Mouse (Mus musculus) liver (tissue): ENCODE results near the gene Abhd15.
A peak's percentile ranks its signal among the peaks of the same experiment; 100 is the strongest.

ENCODE experiments used
- DNase-seq: peaks from one replicate; pipeline ENCODE4 v3.0.0-alpha.2; 2020; ENCODE audit warnings: mixed read lengths

Gene Abhd15

DNA sequence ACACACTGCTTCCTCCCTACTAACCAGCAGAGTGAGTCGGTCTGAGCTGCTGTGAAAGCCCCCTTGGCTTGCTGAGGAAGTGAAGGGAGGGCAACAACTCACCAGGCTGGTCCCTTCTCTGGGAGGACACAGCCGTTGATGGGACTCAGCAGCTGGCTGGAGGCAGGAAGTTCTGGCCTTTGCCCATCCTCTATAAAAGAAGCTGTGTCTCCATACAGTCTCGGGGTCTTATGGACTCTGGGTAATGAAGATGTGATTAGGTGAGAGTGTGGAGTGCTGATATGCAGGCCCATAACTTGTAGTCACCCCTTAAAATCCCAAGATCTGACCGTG is 20.6 kb upstream of the Abhd15 start:
- DNase-seq, result no peak

DNA sequence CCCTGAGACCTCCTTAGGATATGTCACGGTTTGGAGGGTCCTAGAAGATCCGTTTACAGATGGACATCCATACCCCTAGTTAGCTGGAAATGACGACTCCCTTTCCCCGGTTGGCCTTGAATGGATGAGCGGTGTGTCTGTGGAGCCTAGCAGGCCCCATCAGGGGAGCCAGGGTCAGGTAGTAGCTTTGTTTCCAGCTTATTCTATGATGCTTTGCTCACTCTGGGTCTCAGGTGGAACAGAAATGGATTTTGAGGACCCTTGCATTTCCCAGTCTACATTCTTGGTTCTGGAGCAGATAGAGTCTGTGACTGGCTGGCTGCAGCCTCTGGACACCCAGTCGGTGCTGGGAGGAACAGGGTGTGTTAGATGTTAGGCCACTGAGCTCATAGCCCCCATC is 20.1 kb upstream of the Abhd15 start:
- no peak for DNase-seq

DNA sequence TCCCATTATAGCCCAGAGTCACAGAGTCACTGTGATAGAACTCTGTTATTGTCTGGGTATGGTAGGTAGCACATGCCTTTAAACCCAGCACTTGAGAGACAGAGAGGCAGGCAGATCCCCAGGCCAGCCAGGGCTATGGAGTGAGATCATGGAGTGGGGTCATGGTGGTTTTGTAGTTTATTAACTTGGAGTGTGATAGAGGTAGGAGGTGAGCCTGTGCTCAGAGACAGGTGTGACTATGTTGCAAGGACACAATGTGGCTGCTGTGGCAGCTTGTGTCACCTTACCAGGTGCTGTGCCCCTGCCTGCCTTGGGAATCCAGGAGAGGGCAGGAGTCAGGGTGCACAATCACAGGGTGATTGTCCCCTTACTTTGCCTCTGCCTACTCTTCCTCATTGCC is 19.4 kb upstream of the Abhd15 start:
- no peak for DNase-seq

DNA sequence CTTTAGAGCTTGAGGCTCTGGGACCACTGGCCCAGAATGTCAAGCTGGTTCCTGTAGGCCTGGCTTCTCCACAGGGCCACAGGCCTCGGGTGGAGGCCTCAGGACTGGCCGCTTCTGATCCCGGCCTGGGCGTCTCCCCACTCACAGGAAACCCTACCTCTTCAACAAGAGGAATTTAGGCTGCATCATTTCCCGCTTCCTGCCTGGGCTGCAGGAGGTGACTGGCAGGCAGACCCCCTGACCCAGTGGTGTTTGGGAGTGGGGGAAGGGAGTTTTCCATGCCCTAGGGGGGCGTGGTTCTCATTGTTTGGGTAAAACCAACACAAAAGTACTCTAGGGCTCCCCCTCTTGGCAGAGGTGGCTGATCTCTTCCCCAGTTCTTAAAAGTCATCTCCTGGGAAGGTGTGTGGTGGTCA is 17.6 kb upstream of the Abhd15 start:
- peak; percentile 67 for DNase-seq

DNA sequence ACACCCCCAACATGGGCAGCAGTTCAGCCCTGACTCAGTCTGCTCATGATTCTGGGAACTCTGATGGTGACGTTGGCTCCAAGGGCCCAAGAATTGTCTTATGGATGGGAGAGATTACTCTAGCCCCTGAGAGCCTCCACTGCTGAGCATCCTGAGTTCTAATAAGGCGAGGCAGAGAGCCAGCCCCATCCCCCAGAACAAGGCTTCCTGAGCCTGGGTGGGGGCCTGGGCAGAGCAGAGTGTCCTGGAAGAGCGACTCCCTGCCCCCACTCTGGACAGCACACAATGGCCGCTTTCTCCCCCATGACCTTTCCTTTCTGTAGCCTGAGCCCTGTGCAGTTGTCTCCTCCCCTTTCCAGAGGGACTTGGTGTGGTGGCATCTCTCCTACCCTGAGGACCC is 17.1 kb upstream of the Abhd15 start:
- DNase-seq, result no peak

DNA sequence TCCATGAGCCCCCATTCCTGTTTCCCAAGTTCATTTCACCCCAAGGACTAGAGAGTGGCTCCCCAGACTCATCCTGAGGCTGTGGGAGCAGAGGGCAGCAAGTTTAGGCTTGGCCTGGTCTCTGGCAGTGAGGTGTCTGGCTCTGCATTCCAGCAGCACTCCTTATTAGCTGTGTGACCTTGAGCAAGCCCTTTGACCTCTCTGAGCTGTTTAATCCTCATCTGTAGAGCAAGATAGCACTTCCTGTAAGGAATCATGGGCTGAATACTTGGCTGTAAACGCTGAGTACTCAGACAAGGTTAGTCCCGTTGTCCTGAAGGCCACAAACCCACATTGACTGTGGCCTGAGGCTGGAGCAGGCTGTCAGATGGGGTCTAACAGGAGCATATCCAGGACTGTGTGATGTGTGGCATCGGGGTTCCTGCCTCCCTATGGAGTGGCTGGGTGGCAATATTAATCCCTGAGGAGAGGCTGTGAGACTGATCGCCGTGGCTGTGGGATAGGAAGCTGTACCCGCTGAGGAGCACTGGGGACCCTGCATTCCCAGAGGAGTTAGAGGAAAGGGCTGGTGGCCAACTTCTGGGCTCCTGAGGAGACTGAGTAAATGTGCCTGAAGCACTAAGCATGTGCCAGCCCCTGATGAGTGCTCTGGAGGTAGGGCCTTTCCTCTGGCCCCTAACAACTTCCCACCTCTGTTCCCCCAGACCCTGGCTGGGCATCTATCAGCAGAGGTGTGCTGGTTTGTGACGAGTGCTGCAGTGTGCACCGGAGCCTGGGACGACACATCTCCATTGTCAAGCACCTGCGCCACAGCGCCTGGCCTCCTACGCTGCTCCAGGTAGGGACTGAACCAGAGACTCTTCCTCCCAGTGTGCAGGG is 16.4 kb upstream of the Abhd15 start:
- no peak for DNase-seq

DNA sequence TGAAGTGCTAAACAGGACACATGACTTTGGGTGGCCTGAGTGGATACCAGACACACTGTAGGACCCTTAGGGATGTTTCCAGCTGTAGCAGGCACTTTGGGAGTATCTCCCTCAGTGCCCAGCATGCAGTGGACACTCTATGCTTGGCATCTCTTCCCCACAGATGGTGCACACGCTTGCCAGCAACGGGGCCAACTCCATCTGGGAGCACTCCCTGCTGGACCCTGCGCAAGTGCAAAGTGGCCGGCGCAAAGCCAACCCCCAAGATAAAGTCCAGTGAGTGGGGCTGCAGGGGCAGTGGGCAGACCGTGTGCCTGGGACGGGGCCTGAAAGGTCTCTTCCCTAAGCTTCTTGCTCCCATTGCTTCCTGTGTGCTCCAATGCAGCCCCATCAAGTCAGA is 15.6 kb upstream of the Abhd15 start:
- DNase-seq, result no peak

DNA sequence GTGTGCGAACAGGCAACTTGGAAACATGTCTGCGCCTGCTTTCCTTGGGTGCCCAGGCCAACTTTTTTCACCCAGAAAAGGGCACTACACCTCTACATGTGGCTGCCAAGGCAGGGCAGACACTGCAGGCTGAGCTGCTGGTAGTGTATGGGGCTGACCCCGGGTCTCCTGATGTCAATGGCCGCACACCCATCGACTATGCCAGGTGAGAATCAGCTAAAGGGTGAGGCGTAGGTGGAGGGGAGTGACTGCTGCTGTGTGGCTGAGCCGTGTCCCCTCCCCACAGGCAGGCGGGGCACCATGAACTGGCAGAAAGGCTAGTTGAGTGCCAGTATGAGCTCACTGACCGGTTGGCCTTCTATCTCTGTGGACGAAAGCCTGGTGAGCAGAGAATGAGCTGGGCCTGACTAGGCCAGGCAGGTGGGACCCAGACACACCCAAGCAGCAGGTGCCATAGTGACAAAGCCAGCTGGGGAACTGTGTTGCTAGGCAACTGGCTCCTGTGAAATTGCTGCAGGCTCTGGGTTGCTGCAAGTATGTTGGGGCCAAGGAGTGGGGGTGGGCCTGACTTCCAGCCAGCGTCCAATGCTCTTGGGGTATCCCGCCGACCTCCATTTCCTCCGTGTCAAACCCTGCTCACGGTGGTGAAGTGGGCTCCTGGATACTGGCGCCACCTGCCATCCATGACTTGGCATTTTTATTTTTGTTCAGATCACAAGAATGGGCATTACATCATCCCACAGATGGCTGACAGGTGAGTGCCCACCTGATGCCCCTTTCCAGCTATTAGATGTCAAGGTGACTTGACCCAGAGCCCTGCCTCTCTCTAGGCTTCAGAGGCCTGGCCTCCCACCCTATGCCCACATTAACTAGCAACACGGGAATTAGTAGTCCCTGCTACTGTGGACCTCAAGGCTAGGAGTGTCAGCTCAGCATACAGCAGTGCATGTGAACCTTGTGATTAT is 14.3 kb upstream of the Abhd15 start:
- DNase-seq, result no peak

DNA sequence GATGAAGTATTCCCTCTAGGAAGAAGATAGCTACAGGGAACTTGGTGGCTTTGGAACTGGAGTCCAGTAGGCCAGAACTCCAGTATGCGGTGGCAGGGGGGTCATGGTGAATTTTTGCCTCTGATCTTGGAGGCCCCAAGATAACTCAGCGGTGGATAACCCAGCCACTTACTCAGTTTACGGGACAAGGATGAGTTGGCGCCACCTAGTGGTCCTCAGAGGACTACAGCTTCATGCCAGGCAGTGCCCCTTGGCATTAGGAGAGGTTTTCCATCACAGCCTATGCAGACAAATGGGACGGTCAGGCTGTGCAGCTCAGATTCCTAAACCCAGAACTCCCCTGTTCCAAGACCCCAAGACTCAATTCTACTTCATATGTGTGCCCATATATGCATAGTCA is 13.5 kb upstream of the Abhd15 start:
- peak; percentile 77 for DNase-seq

DNA sequence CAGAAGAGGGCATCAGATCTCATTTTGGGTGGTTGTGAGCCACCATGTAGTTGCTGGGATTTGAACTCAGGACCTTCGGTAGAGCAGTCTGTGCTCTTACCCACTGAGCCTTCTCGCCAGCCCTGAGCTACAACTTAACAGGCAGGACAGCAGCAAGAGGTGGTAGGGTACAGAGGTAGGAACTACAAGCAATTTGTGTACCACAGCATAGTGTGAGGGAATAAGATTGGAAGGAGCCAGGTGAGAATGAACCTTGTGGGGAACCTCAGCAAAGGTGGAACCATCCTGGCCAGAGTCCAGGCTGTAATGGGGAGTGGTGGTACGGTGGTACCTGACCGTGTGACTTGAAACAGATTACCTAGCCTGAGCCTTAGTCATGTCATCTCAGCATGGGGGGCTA is 12.9 kb upstream of the Abhd15 start:
- no peak for DNase-seq

DNA sequence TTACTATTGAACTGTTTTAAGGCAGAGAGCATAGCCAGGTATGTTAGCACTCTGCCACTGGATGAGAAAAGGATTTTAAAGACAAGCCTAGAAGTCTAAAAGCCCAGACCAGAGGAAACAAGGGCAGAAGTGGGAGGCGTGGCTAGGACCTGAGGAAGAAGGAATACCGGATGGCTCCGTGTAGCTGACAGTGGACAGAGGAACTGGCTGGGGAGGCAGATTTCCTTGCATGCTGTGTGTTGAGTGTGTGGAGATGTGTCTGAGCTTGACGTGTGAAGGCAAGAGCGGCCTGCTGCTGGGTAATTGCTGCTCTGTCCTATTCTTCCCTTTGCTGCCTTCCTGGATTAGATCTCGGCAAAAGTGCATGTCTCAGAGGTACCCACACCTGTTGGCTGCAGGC is 12.4 kb upstream of the Abhd15 start:
- DNase-seq, result no peak

DNA sequence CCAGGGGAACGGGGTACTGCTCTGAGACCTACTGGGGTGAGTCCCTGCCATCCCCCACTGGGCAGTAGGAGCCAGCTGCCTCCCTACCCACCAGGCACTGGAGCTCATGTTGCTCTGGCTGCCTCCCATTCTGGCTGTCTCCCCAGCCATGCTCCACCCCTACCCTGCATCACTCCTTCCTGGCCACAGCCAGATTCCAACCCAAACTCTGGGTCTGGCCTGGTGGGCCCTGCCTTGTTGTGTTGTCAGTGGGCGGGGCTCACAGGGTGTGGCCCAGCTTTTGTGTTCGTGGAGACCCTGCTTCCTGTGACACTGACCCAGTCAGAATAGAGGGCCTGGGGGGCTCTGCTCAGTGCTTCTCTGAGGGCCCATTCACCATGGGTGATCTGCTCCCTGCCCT is 11.4 kb upstream of the Abhd15 start:
- no peak for DNase-seq

DNA sequence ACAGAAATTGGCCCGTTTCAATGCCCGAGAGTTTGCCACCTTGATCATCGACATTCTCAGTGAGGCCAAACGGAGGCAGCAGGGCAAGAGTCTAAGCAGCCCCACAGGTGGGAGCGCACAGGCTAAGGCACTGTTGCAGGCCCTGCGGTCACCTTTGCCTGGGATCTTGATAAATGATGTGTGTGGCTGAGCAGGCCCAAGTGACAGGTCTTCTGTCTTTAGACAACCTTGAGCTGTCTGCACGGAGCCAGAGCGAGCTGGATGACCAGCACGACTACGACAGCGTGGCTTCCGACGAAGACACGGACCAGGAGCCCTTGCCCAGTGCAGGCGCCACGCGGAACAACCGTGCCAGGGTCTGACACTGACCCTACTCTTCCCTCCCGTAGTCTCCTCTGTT is 10.5 kb upstream of the Abhd15 start:
- no peak for DNase-seq

DNA sequence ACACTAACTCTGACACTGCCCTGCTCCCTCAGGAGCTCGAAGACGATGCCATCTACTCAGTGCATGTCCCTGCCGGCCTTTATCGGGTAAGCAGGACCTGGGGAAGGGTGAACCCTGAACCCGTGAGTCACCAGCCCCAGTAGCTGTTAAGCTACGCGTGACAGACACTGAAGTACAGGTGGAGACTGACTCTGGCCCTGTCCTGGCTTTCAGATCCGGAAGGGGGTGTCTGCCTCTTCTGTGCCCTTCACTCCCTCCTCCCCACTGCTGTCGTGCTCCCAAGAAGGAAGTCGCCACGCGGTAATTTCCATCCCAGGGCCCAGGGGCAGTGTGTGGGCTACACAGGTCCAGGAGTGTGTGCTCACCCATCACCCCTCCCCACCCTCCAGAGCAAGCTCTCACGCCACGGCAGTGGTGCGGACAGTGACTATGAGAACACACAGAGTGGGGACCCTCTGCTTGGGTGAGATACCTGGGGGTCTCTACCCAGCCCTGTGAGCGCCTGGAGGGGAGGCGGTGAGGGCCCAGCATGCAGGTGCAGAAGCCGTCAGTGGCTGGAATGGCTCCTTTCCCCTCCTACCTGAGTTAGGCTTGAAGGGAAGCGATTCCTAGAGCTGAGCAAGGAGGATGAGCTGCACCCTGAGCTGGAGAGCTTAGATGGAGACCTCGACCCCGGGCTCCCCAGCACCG is 9.5 kb upstream of the Abhd15 start:
- no peak for DNase-seq

DNA sequence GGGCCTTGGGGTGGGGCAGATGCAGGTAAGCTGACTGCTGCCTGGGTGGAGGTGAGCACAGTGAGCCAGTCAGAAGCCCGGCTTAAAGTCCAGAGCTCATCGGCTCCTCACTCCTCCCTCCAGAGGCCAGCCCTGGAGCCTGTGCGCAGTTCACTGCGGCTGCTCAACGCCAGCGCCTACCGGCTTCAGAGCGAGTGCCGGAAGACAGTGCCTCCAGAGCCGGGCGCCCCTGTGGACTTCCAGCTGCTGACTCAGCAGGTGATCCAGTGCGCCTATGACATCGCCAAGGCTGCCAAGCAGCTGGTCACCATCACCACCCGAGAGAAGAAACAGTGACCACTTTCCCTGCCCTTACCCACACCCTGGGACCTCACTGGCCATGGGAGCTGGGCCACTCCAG is 8.6 kb upstream of the Abhd15 start:
- no peak for DNase-seq

DNA sequence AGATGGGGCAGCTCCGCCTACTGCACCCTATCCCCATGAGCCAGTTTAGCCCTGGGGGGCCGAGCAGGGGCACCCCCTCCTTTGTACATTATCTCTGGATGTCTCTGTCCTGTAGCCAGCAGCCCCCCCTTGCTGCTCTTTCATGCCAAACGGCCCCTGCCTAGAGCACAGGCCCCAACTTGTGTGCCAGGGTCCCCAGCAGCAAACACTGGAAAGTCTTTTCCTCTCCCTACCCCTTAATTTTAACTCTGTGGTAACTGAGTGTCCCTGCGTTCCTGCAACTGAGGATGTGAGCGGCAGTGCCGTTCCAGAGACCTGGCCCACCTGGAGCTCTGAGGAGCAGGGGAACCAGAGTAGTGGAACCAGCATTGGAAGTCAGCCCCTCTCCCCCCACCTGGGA is 8.0 kb upstream of the Abhd15 start:
- DNase-seq, result no peak

DNA sequence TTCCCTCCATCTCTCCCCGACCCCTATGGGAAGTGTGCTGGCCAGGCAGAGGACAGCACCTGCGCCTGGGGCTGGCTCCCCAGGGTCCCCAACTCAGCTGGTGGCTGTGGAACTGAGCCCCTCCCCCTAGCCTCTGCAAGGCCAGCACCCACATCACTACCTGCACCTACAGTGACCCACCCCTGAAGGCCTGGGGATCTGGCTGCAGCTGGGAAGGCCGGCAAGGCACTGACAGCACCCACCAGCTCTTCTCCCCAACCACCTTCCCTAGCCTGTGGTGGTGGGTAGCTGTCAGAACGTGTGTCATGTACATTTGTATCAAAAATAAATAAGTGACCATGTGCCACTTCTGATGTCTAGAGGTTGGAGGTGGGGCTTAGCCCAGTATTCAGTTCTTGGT is 7.5 kb upstream of the Abhd15 start:
- DNase-seq, result no peak

DNA sequence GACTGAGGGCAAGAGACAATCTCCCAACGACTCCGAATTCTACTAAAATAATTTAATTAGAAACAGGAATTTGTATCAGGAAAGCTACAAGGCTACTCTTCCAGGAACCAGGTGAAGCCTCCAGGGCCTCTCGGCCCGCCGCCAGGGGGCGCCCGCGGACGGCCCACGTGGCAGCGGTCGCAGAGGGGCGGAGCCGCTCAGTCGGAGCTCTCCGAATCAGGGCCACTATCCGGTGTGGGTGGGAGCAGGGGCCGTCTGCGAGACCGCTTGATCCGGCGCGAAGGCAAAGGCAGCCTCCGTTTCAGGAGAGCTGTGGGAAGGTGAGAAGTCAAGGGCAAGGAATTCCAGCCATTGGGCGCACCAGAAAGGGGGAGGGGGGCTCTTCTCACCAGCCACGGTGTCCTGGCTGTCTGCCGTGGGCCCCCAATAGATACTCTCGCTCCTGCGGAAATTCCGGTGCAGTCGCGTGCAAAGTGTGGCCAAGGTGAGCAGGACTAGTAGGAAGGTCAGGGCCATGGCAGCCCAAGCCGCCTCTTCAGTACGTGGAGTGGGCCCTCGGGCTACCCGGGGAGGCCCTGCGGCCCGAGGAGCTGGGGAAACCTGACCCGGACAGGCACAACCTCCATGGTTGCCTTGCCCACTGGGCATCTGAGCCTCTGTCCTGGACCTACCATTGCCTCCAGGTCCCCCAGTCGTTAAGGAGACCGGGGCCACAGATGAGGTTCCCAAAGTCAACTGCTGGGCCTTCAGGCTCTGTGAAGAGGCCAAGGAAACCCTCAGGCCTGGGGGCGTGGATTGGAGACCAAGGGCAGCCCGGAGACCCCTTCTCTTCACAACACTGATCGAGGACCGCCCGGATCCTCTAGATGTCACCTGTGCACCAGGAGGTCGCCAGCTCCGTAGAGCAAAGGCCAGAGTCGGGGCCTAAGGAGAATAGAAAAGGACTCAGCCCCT is 6.6 kb upstream of the Abhd15 start:
- DNase-seq, result peak; percentile 88

DNA sequence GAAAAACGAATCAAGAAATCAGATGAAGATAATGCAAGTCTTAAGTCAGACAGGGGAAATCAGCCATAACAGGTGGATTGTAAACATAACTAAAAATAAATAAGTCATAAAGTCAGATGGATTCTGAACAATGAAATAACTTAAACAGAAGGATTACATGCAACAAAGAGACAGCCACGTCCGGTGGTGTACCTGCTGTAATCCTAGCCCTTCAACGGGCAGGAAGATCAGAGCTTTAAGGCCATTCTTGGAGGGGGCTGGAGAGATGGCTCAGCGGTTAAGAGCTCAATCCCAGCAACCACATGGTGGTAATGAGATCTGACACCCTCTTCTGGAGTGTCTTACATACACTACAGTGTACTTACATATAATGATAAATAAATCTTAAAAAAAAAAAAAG is 3.6 kb upstream of the Abhd15 start:
- DNase-seq, result no peak

DNA sequence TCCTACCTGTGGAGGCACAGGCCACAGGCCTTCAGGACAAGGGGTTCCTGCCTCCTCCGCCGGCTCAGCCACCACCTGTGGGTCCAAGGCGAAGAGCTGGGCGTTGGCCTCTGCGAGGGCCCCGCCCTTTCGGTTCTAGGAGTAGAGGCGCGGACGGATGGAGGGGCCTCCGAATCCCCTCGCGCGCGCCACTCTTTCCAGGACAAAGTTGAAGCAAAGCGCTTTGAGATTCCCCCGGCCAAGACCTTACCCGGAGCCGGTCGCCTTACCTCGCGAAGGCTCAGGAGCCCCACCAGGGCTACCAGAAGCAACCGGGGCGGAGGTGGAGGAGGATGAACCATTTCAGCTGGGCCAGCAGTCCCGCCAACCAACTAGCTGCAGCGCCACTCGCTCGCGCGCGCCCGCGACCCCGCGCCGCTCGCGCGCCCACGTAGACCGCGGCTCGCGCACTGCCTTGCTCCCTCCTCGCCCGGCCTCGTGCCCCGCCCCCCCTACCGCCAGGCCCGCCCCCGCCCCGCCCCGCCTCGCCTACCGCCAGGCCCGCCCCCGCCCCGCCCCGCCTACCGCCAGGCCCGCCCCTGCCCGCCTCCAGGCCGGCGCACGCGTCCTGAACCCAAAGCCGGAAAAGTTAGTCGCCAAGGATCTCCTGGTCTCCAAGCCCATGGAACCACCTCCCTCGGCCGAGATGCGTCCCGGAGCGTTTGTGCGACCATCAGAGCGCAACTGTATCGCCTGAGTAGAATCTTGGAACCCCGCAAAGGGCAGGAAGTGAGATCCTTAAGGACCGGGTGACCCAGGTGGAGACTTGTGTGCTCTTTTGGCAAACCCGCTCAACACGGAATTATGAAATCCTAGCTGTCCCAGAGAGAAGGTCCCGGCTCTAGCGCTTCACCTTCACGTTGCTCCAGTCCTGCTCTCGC is 1.8 kb upstream of the Abhd15 start:
- DNase-seq, result peak; percentile 94

DNA sequence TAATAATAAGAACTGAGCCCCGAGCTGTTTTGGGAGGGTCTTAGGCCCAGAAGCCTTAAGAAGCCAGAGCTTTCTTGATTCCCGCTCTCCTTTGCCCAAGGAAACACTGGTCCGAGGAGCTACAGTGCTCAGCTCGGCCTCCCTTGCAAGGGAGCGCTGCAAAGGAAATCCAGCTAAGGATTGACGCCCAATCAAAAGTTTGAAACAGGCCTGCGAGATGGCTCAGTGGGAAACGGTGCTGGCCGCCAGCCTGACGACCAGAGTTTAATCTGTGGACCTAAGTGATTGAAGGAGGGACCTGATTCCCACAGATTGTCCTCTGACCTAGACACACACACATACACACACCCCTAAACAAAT is 1.1 kb upstream of the Abhd15 start:
- DNase-seq, result no peak
